Mouse (Mus musculus): ENCODE measurements around the gene Endod1. TPM values are rescaled to one million over a fixed set of nuclear protein-coding genes. Genes with fewer than 3 reads are reported as not detected.
"Not testable (repeated sequence)": the region's sequence is repeated elsewhere in the genome, so short reads cannot be mapped to it uniquely, and the experiment has no call there.

The Endod1 gene
- polyA plus RNA-seq, 1 experiment from 2014 or later = 6.7 TPM

- H3K27ac ChIP-seq (ENCODE audit: low read depth, low read length) = no peak overlapping the region
- H3K4me3 ChIP-seq (ENCODE audit: low read depth, low read length) = no peak overlapping the region
- no peak overlapping the region for H3K4me2 ChIP-seq (ENCODE audit: low read depth, low read length, severe bottlenecking)
- DNase-seq (ENCODE audit: low spot score) = no peak
- no peak for ATAC-seq (replicated peaks; ENCODE audit: low FRiP score)
- H3K27me3 ChIP-seq (ENCODE audit: control insufficient read depth, insufficient read depth, low read length) = no peaks in the 10 kb centered on the region
- H3K9me3 ChIP-seq (ENCODE audit: control insufficient read depth, low read length) = no peaks in the 10 kb centered on the region
- H3K4me1 ChIP-seq (replicated peaks; ENCODE audit: control insufficient read depth, insufficient read depth, low read length) = no peaks in the 10 kb centered on the region
- WGBS = 81% methylated on average over 2 of the region's 2 CpGs
- no peaks in the 10 kb centered on the region for H3K36me3 ChIP-seq (ENCODE audit: control insufficient read depth, insufficient read depth, low read length)
- no peak overlapping the region for H3K9ac ChIP-seq (ENCODE audit: low read length)
Observed at GRCm38 (mm10) chr9:14350787-14351186, 30.5 kb downstream of the Endod1 start.

DNA sequence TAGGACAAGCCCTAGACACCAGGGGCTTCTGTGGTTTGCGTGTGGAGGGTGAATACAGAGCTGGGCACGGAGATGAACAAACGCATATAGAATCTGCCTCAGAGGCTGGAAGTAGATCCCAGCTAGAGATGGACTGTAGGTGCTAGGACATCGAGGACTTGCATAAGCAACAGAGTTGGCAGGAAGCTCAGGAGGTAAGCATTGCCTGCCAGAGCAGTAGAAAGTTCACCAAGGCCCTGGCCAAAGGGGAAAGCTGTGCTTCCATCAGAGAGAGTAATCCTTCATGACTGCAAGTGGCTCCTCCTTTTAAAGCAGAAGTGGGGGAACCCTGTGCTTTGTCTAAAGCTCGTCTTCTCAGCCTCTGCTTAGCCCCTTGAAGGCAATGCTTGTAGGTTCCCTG lies 31.9 kb downstream of the Endod1 start:
- Histone ChIP-seq H3K9me3 (ENCODE audit: control insufficient read depth, low read length) (no peaks in the 10 kb centered on the region), H3K27me3 (ENCODE audit: control insufficient read depth, insufficient read depth, low read length) (no peaks in the 10 kb centered on the region), H3K36me3 (ENCODE audit: control insufficient read depth, insufficient read depth, low read length) (no peaks in the 10 kb centered on the region), H3K4me2 (ENCODE audit: low read depth, low read length, severe bottlenecking) (no peak overlapping the region), H3K4me3 (ENCODE audit: low read depth, low read length) (no peak overlapping the region), H3K9ac (ENCODE audit: low read length) (no peak overlapping the region), H3K4me1 (replicated peaks; ENCODE audit: control insufficient read depth, insufficient read depth, low read length) (no peaks in the 10 kb centered on the region), H3K27ac (ENCODE audit: low read depth, low read length) (no peak overlapping the region)
- no peak for DNase-seq (ENCODE audit: low spot score)
- 85% methylated on average over 5 of the region's 5 CpGs for WGBS
- ATAC-seq (replicated peaks; ENCODE audit: low FRiP score) = no peak

- Histone ChIP-seq H3K27ac (ENCODE audit: low read depth, low read length) (no peak overlapping the region), H3K4me2 (ENCODE audit: low read depth, low read length, severe bottlenecking) (no peak overlapping the region), H3K9ac (ENCODE audit: low read length) (no peak overlapping the region), H3K27me3 (ENCODE audit: control insufficient read depth, insufficient read depth, low read length) (no peaks in the 10 kb centered on the region), H3K9me3 (ENCODE audit: control insufficient read depth, low read length) (no peaks in the 10 kb centered on the region), H3K4me1 (replicated peaks; ENCODE audit: control insufficient read depth, insufficient read depth, low read length) (no peaks in the 10 kb centered on the region), H3K36me3 (ENCODE audit: control insufficient read depth, insufficient read depth, low read length) (no peaks in the 10 kb centered on the region), H3K4me3 (ENCODE audit: low read depth, low read length) (no peak overlapping the region)
- ATAC-seq (replicated peaks; ENCODE audit: low FRiP score) (no peak), DNase-seq (ENCODE audit: low spot score) (no peak)
- WGBS = 61% methylated on average over 4 of the region's 4 CpGs
Observed at GRCm38 (mm10) chr9:14348416-14348815, 32.9 kb downstream of the Endod1 start.

DNA sequence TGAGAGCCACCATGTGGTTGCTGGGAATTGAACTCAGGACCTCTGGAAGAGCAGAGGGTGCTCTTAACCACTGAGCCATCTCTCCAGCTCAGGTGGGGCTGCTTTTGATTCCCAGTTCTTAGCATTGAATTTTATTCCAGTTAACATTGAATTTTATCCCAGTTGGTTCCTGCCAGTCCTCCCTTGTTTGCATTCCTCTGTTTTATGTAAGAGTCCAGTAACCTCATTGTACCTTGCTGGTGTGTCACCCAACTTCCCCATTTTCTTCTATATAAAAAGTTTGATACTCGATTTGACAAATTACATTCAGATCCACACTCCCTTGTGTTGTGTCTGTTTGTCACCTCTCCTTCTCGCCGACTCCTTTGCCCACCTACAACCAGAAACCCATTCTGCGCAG lies 35.4 kb downstream of the Endod1 start:
- not testable (repeated sequence) for ATAC-seq (replicated peaks; ENCODE audit: low FRiP score); H3K27me3 ChIP-seq (ENCODE audit: control insufficient read depth, insufficient read depth, low read length); H3K4me1 ChIP-seq (replicated peaks; ENCODE audit: control insufficient read depth, insufficient read depth, low read length); H3K9me3 ChIP-seq (ENCODE audit: control insufficient read depth, low read length); H3K4me3 ChIP-seq (ENCODE audit: low read depth, low read length); DNase-seq (ENCODE audit: low spot score); H3K36me3 ChIP-seq (ENCODE audit: control insufficient read depth, insufficient read depth, low read length); H3K27ac ChIP-seq (ENCODE audit: low read depth, low read length); H3K9ac ChIP-seq (ENCODE audit: low read length); H3K4me2 ChIP-seq (ENCODE audit: low read depth, low read length, severe bottlenecking)
- WGBS = 95% methylated on average over 4 of the region's 4 CpGs

- H3K9me3 ChIP-seq (ENCODE audit: control insufficient read depth, low read length) = no peaks in the 10 kb centered on the region
- whole genome bisulfite sequencing = 59% methylated on average over 4 of the region's 4 CpGs
- peak; percentile 78 for ATAC-seq (replicated peaks; ENCODE audit: low FRiP score)
Observed at GRCm38 (mm10) chr9:14342041-14342668, 39.2 kb downstream of the Endod1 start.

DNA sequence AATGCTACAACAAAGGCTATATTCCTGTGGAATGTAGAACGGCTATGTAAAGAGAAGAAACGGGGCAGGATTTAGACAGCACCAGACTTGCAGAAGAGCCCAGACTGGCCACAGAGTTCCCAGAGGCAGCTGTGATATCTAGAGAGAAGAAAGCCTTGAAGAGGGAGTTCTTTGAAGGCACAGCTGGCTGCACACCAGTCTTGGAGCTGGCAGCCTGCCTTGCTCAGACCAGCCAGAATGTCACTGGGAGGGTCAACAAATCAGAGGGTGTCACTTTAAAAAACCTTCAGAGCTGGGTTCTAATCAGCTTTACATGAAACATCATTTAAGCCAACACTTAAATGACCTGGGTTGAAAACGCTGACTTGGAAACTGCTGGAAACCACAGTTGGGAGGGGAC lies 42.6 kb downstream of the Endod1 start:
- Histone ChIP-seq H3K4me2 (ENCODE audit: low read depth, low read length, severe bottlenecking) (no peak overlapping the region), H3K9me3 (ENCODE audit: control insufficient read depth, low read length) (no peaks in the 10 kb centered on the region), H3K27ac (ENCODE audit: low read depth, low read length) (no peak overlapping the region), H3K27me3 (ENCODE audit: control insufficient read depth, insufficient read depth, low read length) (no peaks in the 10 kb centered on the region), H3K4me1 (replicated peaks; ENCODE audit: control insufficient read depth, insufficient read depth, low read length) (no peaks in the 10 kb centered on the region), H3K36me3 (ENCODE audit: control insufficient read depth, insufficient read depth, low read length) (no peaks in the 10 kb centered on the region), H3K4me3 (ENCODE audit: low read depth, low read length) (no peak overlapping the region), H3K9ac (ENCODE audit: low read length) (no peak overlapping the region)
- 75% methylated on average over 3 of the region's 3 CpGs for WGBS
- DNase-seq (ENCODE audit: low spot score) = no peak
- ATAC-seq (replicated peaks; ENCODE audit: low FRiP score) = no peak

More at GRCm38 (mm10) chr9:14342041-14342668, 39.2 kb downstream of the Endod1 start:
- H3K9ac ChIP-seq (ENCODE audit: low read length) = no peak overlapping the region
- no peak overlapping the region for H3K4me3 ChIP-seq (ENCODE audit: low read depth, low read length)
- H3K4me2 ChIP-seq (ENCODE audit: low read depth, low read length, severe bottlenecking) = no peak overlapping the region
- H3K36me3 ChIP-seq (ENCODE audit: control insufficient read depth, insufficient read depth, low read length) = no peaks in the 10 kb centered on the region
- no peaks in the 10 kb centered on the region for H3K27me3 ChIP-seq (ENCODE audit: control insufficient read depth, insufficient read depth, low read length)
- H3K27ac ChIP-seq (ENCODE audit: low read depth, low read length) = no peak overlapping the region
- DNase-seq (ENCODE audit: low spot score) = peak; percentile 86
- H3K4me1 ChIP-seq (replicated peaks; ENCODE audit: control insufficient read depth, insufficient read depth, low read length) = no peaks in the 10 kb centered on the region

DNA sequence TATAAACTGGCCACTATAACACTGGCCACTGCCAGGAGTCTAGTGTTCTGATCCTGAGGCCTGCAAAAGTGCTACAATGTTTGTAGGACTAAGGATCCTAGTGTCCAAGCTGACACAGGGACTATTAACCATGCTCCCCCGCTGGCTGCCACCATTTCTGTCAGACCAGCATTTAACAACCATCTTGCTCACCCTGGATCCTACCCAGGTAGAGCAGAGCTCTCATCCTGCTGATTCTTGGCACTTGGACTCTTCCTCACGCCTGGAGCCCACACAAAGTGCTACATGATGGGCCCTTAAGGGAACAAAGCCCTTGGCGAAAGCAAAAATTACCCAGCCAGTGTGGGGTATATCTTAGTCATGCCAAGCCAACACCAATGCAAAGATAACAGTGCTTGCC lies 44.4 kb downstream of the Endod1 start:
- H3K27ac ChIP-seq (ENCODE audit: low read depth, low read length) = no peak overlapping the region
- H3K27me3 ChIP-seq (ENCODE audit: control insufficient read depth, insufficient read depth, low read length) = no peaks in the 10 kb centered on the region
- no peaks in the 10 kb centered on the region for H3K4me1 ChIP-seq (replicated peaks; ENCODE audit: control insufficient read depth, insufficient read depth, low read length)
- no peak overlapping the region for H3K4me2 ChIP-seq (ENCODE audit: low read depth, low read length, severe bottlenecking)
- H3K9ac ChIP-seq (ENCODE audit: low read length) = no peak overlapping the region
- no peaks in the 10 kb centered on the region for H3K9me3 ChIP-seq (ENCODE audit: control insufficient read depth, low read length)
- WGBS = 87% methylated on average over 3 of the region's 3 CpGs
- ATAC-seq (replicated peaks; ENCODE audit: low FRiP score) = no peak
- no peak overlapping the region for H3K4me3 ChIP-seq (ENCODE audit: low read depth, low read length)
- DNase-seq (ENCODE audit: low spot score) = no peak
- H3K36me3 ChIP-seq (ENCODE audit: control insufficient read depth, insufficient read depth, low read length) = no peaks in the 10 kb centered on the region

DNA sequence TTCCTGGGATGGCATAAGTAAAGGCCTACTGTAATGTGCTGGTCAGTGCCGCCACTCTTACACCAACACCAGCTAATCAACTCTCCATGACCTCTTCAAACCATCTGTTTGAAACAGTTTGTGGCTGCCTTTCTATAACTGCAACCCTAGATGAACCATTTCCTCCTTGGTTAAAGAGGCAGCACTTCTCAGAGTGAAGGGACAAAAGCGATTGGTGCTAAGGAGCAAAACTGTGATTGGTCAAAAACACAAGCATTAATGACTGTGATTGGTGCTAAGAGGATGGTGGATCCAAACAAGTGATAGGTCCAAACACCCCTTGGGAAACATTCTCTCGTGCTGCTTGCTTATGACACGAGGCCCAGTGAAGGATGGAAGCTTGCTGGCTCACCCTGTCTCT lies 45.5 kb downstream of the Endod1 start:
- DNase-seq (ENCODE audit: low spot score) (no peak), ATAC-seq (replicated peaks; ENCODE audit: low FRiP score) (no peak)
- Histone ChIP-seq H3K36me3 (ENCODE audit: control insufficient read depth, insufficient read depth, low read length) (no peaks in the 10 kb centered on the region), H3K4me3 (ENCODE audit: low read depth, low read length) (no peak overlapping the region), H3K9ac (ENCODE audit: low read length) (no peak overlapping the region), H3K4me2 (ENCODE audit: low read depth, low read length, severe bottlenecking) (no peak overlapping the region), H3K27me3 (ENCODE audit: control insufficient read depth, insufficient read depth, low read length) (no peaks in the 10 kb centered on the region), H3K27ac (ENCODE audit: low read depth, low read length) (no peak overlapping the region), H3K4me1 (replicated peaks; ENCODE audit: control insufficient read depth, insufficient read depth, low read length) (no peaks in the 10 kb centered on the region), H3K9me3 (ENCODE audit: control insufficient read depth, low read length) (no peaks in the 10 kb centered on the region)
- 83% methylated on average over 4 of the region's 4 CpGs for WGBS

DNA sequence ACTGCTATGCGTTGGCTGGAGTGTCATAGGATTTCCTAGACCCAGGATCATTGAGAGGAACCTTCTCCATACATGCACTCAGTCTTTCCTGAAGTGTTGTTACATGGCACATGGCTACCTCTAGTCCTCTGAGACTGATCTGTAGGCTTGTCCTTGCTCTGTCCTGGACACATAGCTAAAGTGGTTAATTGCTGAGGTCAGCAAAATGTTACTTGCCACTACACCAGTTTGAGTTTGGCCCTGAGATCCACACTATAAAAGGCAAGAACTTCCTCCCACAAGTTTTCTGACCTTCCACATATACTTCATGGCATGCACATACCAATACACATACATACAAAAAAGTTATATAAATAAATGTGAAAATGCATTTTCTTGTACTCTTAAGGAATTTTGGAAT lies 64.7 kb downstream of the Endod1 start:
- Histone ChIP-seq H3K36me3 (ENCODE audit: control insufficient read depth, insufficient read depth, low read length) (peaks cover 2% of the 10 kb centered on the region; the same call in 1 of the 2 replicates), H3K4me2 (ENCODE audit: low read depth, low read length, severe bottlenecking) (no peak overlapping the region), H3K27me3 (ENCODE audit: control insufficient read depth, insufficient read depth, low read length) (no peaks in the 10 kb centered on the region), H3K9ac (ENCODE audit: low read length) (no peak overlapping the region), H3K4me3 (ENCODE audit: low read depth, low read length) (no peak overlapping the region), H3K27ac (ENCODE audit: low read depth, low read length) (no peak overlapping the region), H3K4me1 (replicated peaks; ENCODE audit: control insufficient read depth, insufficient read depth, low read length) (no peaks in the 10 kb centered on the region), H3K9me3 (ENCODE audit: control insufficient read depth, low read length) (no peaks in the 10 kb centered on the region)
- ATAC-seq (replicated peaks; ENCODE audit: low FRiP score) = no peak
- 86% methylated on average over 1 of the region's 1 CpGs for WGBS
- no peak for DNase-seq (ENCODE audit: low spot score)
